Mouse (Mus musculus) forebrain, embryonic 10.5 days (tissue): ENCODE measurements around the gene Tbc1d21. TPM values are rescaled to one million over a fixed set of nuclear protein-coding genes. Genes with fewer than 3 reads are reported as not detected.

ENCODE experiments used
- DNase-seq: peaks from one replicate; pipeline ENCODE4 v3.0.0-alpha.2; 2017; ENCODE audit warnings: low spot score; ENCODE audit errors: extremely low spot score
- H3K27ac ChIP-seq: fragments of 300-500 bp; sonication (generic); 2 replicates; pipeline ENCODE4 v1.5.1; 2016; ENCODE audit warnings: mild to moderate bottlenecking
- H3K27me3 ChIP-seq: fragments of 300-500 bp; sonication (generic); 2 replicates; pipeline ENCODE4 v1.6.1; 2016; ENCODE audit warnings: mild to moderate bottlenecking; ENCODE audit not compliant: poor library complexity, severe bottlenecking
- H3K36me3 ChIP-seq: fragments of 300-500 bp; sonication (generic); replicated peaks from 2 replicates; pipeline ENCODE4 v1.6.1; 2016; ENCODE audit warnings: mild to moderate bottlenecking, moderate library complexity
- H3K4me1 ChIP-seq: fragments of 300-500 bp; sonication (generic); 2 replicates; pipeline ENCODE4 v1.6.1; 2016
- H3K4me3 ChIP-seq: fragments of 300-500 bp; sonication (generic); 2 replicates; pipeline ENCODE4 v1.5.1; 2016; ENCODE audit warnings: mild to moderate bottlenecking, moderate library complexity
- H3K9me3 ChIP-seq: fragments of 300-500 bp; sonication (generic); 2 replicates; pipeline ENCODE4 v1.6.1; 2016; ENCODE audit warnings: mild to moderate bottlenecking, moderate library complexity
- WGBS: fragments of 180-500 bp; shearing (Covaris S2); methylation state at CpG from one replicate; pipeline ENCODE4 v1.1.7; 2016; 5-methylcytosine and 5-hydroxymethylcytosine counted together
- polyA plus RNA-seq: library from polyadenylated mRNA; unstranded; fragments of >200 nt; fragmentation: Nextera tagmentation; extraction: Ambion mirVana; gene quantifications from 2 replicates; pipeline ENCODE4 v1.2.1, GENCODE M21; 2016

Gene Tbc1d21
- not detected in 2 replicates for polyA plus RNA-seq

GRCm38 (mm10) chr9:58370355-58370754 lies at the start of gene Tbc1d21:
Gene Tbc1d21, minus strand, starts transcription at chr9:58370455.
- Histone ChIP-seq H3K4me1 (peaks cover 20% of the 10 kb centered on the region), H3K4me3 (no peak within 1 kb of the TSS), H3K36me3 (no peaks in the 10 kb centered on the region), H3K27ac (no peak within 1 kb of the TSS), H3K27me3 (no peaks in the 10 kb centered on the region), H3K9me3 (no peaks in the 10 kb centered on the region)
- no peak for DNase-seq
- WGBS = 89% methylated on average over 1 of the region's 1 CpGs

- no peak for DNase-seq
These were observed 41.3 kb upstream of the Tbc1d21 start for GRCm38 (mm10) chr9:58411556-58411955.

GRCm38 (mm10) chr9:58410057-58410735 lies 39.9 kb upstream of the Tbc1d21 start:
- Histone ChIP-seq H3K4me3 (no peak overlapping the region), H3K36me3 (no peaks in the 10 kb centered on the region), H3K27me3 (no peaks in the 10 kb centered on the region), H3K4me1 (no peaks in the 10 kb centered on the region), H3K9me3 (no peaks in the 10 kb centered on the region), H3K27ac (no peak overlapping the region)
- WGBS = 75% methylated on average over 4 of the region's 4 CpGs
- no peak for DNase-seq

More at GRCm38 (mm10) chr9:58411556-58411955, 41.3 kb upstream of the Tbc1d21 start:
- H3K27ac ChIP-seq = no peak overlapping the region
- H3K4me1 ChIP-seq = no peaks in the 10 kb centered on the region
- WGBS = 82% methylated on average over 9 of the region's 9 CpGs
- H3K36me3 ChIP-seq = no peaks in the 10 kb centered on the region
- H3K4me3 ChIP-seq = no peak overlapping the region
- H3K9me3 ChIP-seq = no peaks in the 10 kb centered on the region
- no peaks in the 10 kb centered on the region for H3K27me3 ChIP-seq

GRCm38 (mm10) chr9:58409247-58409646 lies 39.0 kb upstream of the Tbc1d21 start:
- Histone ChIP-seq H3K36me3 (no peaks in the 10 kb centered on the region), H3K27ac (no peak overlapping the region), H3K4me3 (no peak overlapping the region), H3K4me1 (no peaks in the 10 kb centered on the region), H3K27me3 (no peaks in the 10 kb centered on the region), H3K9me3 (no peaks in the 10 kb centered on the region)
- 83% methylated on average over 2 of the region's 2 CpGs for WGBS
- DNase-seq = no peak

GRCm38 (mm10) chr9:58404412-58404811 lies 34.2 kb upstream of the Tbc1d21 start:
- WGBS = 77% methylated on average over 4 of the region's 4 CpGs
- H3K4me1 ChIP-seq = no peaks in the 10 kb centered on the region
- H3K27me3 ChIP-seq = no peaks in the 10 kb centered on the region

GRCm38 (mm10) chr9:58401371-58402082 lies 31.3 kb upstream of the Tbc1d21 start:
- no peak for DNase-seq
- WGBS = 89% methylated on average over 6 of the region's 6 CpGs
- Histone ChIP-seq H3K27ac (no peak overlapping the region), H3K4me3 (no peak overlapping the region), H3K4me1 (no peaks in the 10 kb centered on the region), H3K9me3 (no peaks in the 10 kb centered on the region), H3K36me3 (no peaks in the 10 kb centered on the region), H3K27me3 (no peaks in the 10 kb centered on the region)

More at GRCm38 (mm10) chr9:58404412-58404811, 34.2 kb upstream of the Tbc1d21 start:
- Histone ChIP-seq H3K36me3 (no peaks in the 10 kb centered on the region), H3K27ac (no peak overlapping the region), H3K4me3 (no peak overlapping the region), H3K9me3 (no peaks in the 10 kb centered on the region)
- no peak for DNase-seq

GRCm38 (mm10) chr9:58399609-58400008 lies 29.4 kb upstream of the Tbc1d21 start:
- no peaks in the 10 kb centered on the region for H3K27me3 ChIP-seq
- H3K4me3 ChIP-seq = no peak overlapping the region
- no peaks in the 10 kb centered on the region for H3K4me1 ChIP-seq
- WGBS = 44% methylated on average over 5 of the region's 5 CpGs
- H3K27ac ChIP-seq = no peak overlapping the region
- H3K36me3 ChIP-seq = no peaks in the 10 kb centered on the region
- H3K9me3 ChIP-seq = no peaks in the 10 kb centered on the region
- no peak for DNase-seq

GRCm38 (mm10) chr9:58394605-58395004 lies 24.4 kb upstream of the Tbc1d21 start:
- Histone ChIP-seq H3K36me3 (no peaks in the 10 kb centered on the region), H3K4me1 (peaks cover 4% of the 10 kb centered on the region; the same call in 1 of the 2 replicates), H3K4me3 (no peak overlapping the region), H3K27me3 (no peaks in the 10 kb centered on the region), H3K9me3 (no peaks in the 10 kb centered on the region), H3K27ac (no peak overlapping the region)
- 90% methylated on average over 8 of the region's 8 CpGs for WGBS
- DNase-seq = no peak

GRCm38 (mm10) chr9:58393875-58394274 lies 23.6 kb upstream of the Tbc1d21 start:
- WGBS = 48% methylated on average over 1 of the region's 1 CpGs
- H3K4me1 ChIP-seq = peaks cover 4% of the 10 kb centered on the region; the same call in 1 of the 2 replicates
- H3K27me3 ChIP-seq = no peaks in the 10 kb centered on the region
- no peak for DNase-seq
- H3K4me3 ChIP-seq = no peak overlapping the region
- no peaks in the 10 kb centered on the region for H3K9me3 ChIP-seq
- H3K36me3 ChIP-seq = no peaks in the 10 kb centered on the region
- H3K27ac ChIP-seq = no peak overlapping the region

GRCm38 (mm10) chr9:58388381-58388780 lies 18.1 kb upstream of the Tbc1d21 start:
- Histone ChIP-seq H3K27me3 (no peaks in the 10 kb centered on the region), H3K4me3 (no peak overlapping the region), H3K4me1 (peaks cover 7% of the 10 kb centered on the region; the same call in 1 of the 2 replicates), H3K36me3 (no peaks in the 10 kb centered on the region), H3K9me3 (no peaks in the 10 kb centered on the region), H3K27ac (no peak overlapping the region)
- no peak for DNase-seq
- 66% methylated on average over 3 of the region's 3 CpGs for WGBS

GRCm38 (mm10) chr9:58378878-58379277 lies 8.6 kb upstream of the Tbc1d21 start:
- Histone ChIP-seq H3K4me1 (peaks cover 9% of the 10 kb centered on the region; the same call in 1 of the 2 replicates), H3K36me3 (no peaks in the 10 kb centered on the region), H3K27ac (no peak overlapping the region), H3K27me3 (no peaks in the 10 kb centered on the region), H3K9me3 (no peaks in the 10 kb centered on the region), H3K4me3 (no peak overlapping the region)
- DNase-seq = no peak
- WGBS = 77% methylated on average over 4 of the region's 4 CpGs

GRCm38 (mm10) chr9:58373912-58374431 lies 3.7 kb upstream of the Tbc1d21 start:
- no peak overlapping the region for H3K27ac ChIP-seq
- no peak for DNase-seq
- WGBS = 80% methylated on average over 12 of the region's 12 CpGs
- no peak overlapping the region for H3K4me3 ChIP-seq
- H3K4me1 ChIP-seq = peaks cover 23% of the 10 kb centered on the region
- no peaks in the 10 kb centered on the region for H3K36me3 ChIP-seq
- H3K27me3 ChIP-seq = no peaks in the 10 kb centered on the region
- no peaks in the 10 kb centered on the region for H3K9me3 ChIP-seq

GRCm38 (mm10) chr9:58371914-58372313 lies 1.7 kb upstream of the Tbc1d21 start:
- Histone ChIP-seq H3K36me3 (no peaks in the 10 kb centered on the region), H3K27me3 (no peaks in the 10 kb centered on the region)

More at GRCm38 (mm10) chr9:58371914-58372313, 1.7 kb upstream of the Tbc1d21 start:
- H3K9me3 ChIP-seq = no peaks in the 10 kb centered on the region
- peaks cover 20% of the 10 kb centered on the region for H3K4me1 ChIP-seq
- no peak overlapping the region for H3K27ac ChIP-seq
- DNase-seq = no peak
- 77% methylated on average over 8 of the region's 8 CpGs for WGBS
- H3K4me3 ChIP-seq = no peak overlapping the region
